Mouse (Mus musculus) cerebellum, postnatal 25 days (tissue): Measurements from ENCODE around the gene Olfr692.

Source experiments
- DNase-seq, 2 experiments: peaks; one replicate each; pipeline ENCODE4 v3.0.0; 2021; ENCODE audit warnings: mixed read lengths in 2 of 2

The Olfr692 gene

DNA sequence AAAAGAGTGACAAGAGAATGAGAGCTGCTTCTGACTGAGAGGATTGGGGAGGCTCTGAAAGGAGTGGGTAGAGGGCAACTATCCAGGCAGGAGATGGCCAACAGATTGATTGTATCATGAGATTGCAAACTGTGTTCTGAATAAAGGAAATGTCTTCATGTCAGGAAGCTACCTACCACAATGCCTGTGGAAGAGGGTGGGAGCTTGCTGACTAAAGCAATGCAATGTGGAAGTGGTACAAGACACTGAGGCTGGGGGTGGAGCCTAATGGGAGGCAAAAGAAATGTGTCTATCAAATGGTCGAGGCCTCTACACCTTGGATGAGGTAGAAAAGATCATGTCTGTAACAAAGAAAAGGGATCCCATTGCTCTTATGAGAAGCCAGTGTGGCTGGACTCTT is 38.3 kb downstream of the Olfr692 start:
- DNase-seq, result no peak

DNA sequence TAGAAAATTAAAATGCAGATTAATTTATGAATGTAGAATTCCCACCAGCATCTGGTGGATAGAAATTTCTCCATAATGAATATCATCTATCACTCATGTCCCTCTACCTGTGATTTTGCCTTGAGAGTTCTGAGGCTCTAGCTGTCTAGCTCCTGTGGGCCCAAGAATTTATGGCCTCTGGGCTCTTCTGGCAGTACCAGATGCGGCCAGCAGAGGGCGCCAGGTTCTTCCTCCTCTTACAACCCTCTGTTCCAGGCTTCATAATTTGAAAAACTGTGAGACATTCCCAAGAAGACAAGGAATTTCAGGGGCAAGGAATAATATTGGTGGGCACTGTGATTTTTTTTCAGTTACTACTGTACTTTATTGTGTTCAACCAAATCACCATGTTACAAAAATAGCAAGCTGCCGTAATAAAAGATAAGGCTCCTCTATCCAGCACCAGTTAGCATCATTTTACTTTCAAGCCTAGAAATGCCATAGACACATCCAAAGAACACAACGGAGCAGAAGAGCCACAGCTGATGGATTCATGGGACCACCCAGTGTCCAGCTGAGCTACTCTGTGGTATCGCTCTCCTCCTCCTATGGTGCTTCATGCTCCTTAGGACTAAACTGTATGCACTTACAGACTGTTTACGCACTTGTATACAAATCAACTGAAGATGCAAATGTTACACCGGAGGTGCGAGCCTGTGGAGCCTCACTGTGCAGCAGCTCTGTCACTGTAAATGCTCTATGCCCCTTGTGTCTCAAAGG is 44.0 kb downstream of the Olfr692 start:
- DNase-seq, result peak; percentile 84 to 90

DNA sequence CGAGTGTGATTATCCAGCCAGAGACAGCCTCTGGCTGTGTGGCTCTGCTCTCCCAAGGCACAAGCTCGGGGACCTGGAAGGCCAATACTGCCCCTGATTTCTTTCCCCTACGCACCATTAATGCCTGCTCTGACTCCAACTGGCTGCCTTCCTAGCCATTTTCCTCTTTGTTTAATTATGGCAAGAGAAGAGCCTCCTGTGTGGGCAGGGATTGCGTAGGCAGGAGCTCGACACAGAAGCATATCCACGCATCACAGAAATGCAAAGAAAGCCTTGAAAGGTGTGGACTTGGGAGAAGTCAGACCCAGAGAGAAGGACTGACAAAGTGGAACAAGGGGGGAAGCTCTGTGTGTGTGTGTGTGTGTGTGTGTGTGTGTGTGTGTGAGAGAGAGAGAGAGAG is 46.4 kb downstream of the Olfr692 start:
- DNase-seq, result no peak

DNA sequence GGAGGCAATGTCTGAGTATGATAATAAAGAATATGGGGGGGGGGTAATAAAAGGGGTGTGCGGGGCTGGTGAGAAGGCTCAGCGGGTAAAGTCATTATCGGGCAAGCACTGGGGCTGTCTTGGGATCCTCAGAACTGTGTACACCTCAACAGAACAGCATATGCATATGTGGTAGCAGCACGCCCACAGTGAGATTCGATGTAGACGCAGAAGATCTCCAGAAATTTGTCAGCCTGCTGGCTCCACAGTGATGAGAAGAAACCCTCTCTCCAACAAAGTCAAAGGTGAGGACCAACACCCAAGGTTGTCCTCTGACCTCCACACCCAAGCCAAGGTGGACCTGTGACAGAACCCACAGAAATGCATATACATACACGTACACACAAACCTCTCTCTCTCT is 48.5 kb downstream of the Olfr692 start:
- DNase-seq, result no peak

DNA sequence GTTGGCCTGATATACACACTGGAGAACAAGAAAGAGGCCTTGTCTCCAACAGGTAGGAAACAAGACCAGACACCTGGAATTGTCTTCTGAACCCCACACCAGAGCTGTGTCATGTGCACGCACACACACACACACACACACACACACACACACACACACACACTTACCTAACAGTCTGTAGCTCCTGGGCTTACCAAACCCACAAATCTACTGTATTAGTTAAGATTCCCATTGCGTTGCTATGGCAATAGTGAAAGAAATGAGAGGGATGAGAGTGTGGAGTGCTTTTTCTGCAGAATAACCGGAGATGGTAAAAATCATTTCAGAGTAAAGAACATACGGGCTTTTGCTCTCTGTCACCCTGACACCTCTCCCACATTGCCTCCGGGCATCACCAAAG is 50.1 kb downstream of the Olfr692 start:
- no peak for DNase-seq
